Mouse (Mus musculus) monocyte, adult 5-6 weeks (primary cell): Measurements from ENCODE around the gene Emd. TPM values are rescaled to one million over a fixed set of nuclear protein-coding genes. Genes with fewer than 3 reads are reported as not detected.

ENCODE experiments used
- ATAC-seq: fragments of 153-309, 156-312 bp; replicated peaks from 2 replicates; pipeline ENCODE4 v1.8.0; 2017; ENCODE audit warnings: mild to moderate bottlenecking; ENCODE audit not compliant: low TSS enrichment, insufficient number of reproducible peaks, severe bottlenecking, poor library complexity, low FRiP score
- total RNA-seq: library from RNA; stranded (forward); fragments of 200-1000, 200-491, 200-594 nt; gene quantifications from 3 replicates; pipeline ENCODE4 v1.2.3, GENCODE M21; 2017

Gene Emd
- total RNA-seq, 1 experiment from 2014 or later: 85.3 TPM

GRCm38 (mm10) chrX:74270062-74270901 is 15.8 kb downstream of the Emd start, which contains the start of gene Rpl10:
Gene Rpl10 (plus strand): TSS chrX:74270812.
- ATAC-seq: peak; percentile 92

GRCm38 (mm10) chrX:74270902-74271551 is 16.5 kb downstream of the Emd start:
- ATAC-seq: peak; percentile 19; the same call in 1 of the 2 replicates

GRCm38 (mm10) chrX:74273422-74274322 is 19.2 kb downstream of the Emd start:
- no peak for ATAC-seq

- peak; percentile 65 for ATAC-seq
Measured at GRCm38 (mm10) chrX:74277916-74278315, 23.4 kb downstream of the Emd start.

GRCm38 (mm10) chrX:74281041-74281731 is 26.7 kb downstream of the Emd start:
- no peak for ATAC-seq

GRCm38 (mm10) chrX:74281732-74282394 is 27.4 kb downstream of the Emd start, which contains the start of the genes Taz and Dnase1l1:
Gene Taz (plus strand): TSS chrX:74281912.
Gene Dnase1l1 (minus strand): TSS chrX:74282337.
- peak; percentile 75 for ATAC-seq

- ATAC-seq: peak; percentile 89
Measured at GRCm38 (mm10) chrX:74282395-74283091, 28.1 kb downstream of the Emd start.

GRCm38 (mm10) chrX:74283092-74283437 is 28.6 kb downstream of the Emd start:
- no peak for ATAC-seq

- ATAC-seq: no peak
Measured at GRCm38 (mm10) chrX:74293431-74293830, 38.9 kb downstream of the Emd start.

GRCm38 (mm10) chrX:74296538-74297448 is 42.3 kb downstream of the Emd start, which contains the start of gene Atp6ap1:
Gene Atp6ap1 (plus strand): TSS chrX:74297097.
- peak; percentile 99 for ATAC-seq

- ATAC-seq: no peak
Measured at GRCm38 (mm10) chrX:74298348-74298747, 43.9 kb downstream of the Emd start.

GRCm38 (mm10) chrX:74299721-74300120 is 45.2 kb downstream of the Emd start:
- peak; percentile 61 for ATAC-seq

GRCm38 (mm10) chrX:74304867-74305700 is 50.6 kb downstream of the Emd start, which contains the start of gene Gdi1:
Gene Gdi1 (plus strand): TSS chrX:74304998.
- peak; percentile 85 for ATAC-seq
